Mouse (Mus musculus): ENCODE measurements around the gene Sh3tc1. TPM values are rescaled to one million over a fixed set of nuclear protein-coding genes. Genes with fewer than 3 reads are reported as not detected.
A peak's percentile ranks its signal among the peaks of the same experiment; 100 is the strongest.

Sh3tc1 gene
- polyA plus RNA-seq, 1 experiment from 2014 or later: 2.9 TPM

- peaks cover 9% of the 10 kb centered on the region; the same call in 1 of the 2 replicates for H3K4me1 ChIP-seq (ENCODE audit: control insufficient read depth, insufficient read depth, low read length)
- no peaks in the 10 kb centered on the region for H3K27me3 ChIP-seq (ENCODE audit: control insufficient read depth, insufficient read depth, low read length)
- H3K4me2 ChIP-seq (replicated peaks; ENCODE audit: low read depth, low read length): no peak overlapping the region
- WGBS: 47% methylated on average over 13 of the region's 13 CpGs
- no peaks in the 10 kb centered on the region for H3K36me3 ChIP-seq (ENCODE audit: control insufficient read depth, insufficient read depth, low read length)
- no peak overlapping the region for H3K4me3 ChIP-seq (ENCODE audit: low read depth, low read length)
- no peak overlapping the region for H3K9ac ChIP-seq (replicated peaks; ENCODE audit: low read depth, low read length)
- no peaks in the 10 kb centered on the region for H3K9me3 ChIP-seq (ENCODE audit: control insufficient read depth, low read depth, low read length)
- ATAC-seq (ENCODE audit: insufficient number of reproducible peaks, insufficient read depth, low FRiP score, low read depth): peak; percentile 83
- no peak overlapping the region for H3K27ac ChIP-seq (ENCODE audit: low read length)
Observed at GRCm38 (mm10) chr5:35713649-35714354, 26.0 kb downstream of the Sh3tc1 start.

DNA sequence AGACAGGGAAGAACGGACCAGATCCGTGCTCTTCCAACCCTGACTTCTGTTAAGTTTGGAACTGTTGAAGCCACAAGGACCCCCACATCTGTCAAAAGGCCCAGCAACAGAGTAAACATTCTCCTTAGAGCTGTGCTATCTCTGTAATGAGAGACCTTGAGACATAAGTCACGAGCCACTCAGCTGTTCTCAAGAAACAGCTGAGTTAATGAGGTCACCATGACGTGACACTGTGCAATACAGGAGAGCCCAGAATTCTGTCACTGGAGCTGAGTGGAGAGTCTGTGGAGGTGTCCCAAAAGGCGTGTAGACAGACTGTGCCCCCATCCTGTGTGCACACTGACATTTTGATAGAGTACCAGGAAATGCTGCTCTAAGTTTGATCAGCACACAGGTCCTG, 27.3 kb downstream of the Sh3tc1 start:
- Histone ChIP-seq H3K4me1 (ENCODE audit: control insufficient read depth, insufficient read depth, low read length) (peaks cover 9% of the 10 kb centered on the region; the same call in 1 of the 2 replicates), H3K4me2 (replicated peaks; ENCODE audit: low read depth, low read length) (no peak overlapping the region), H3K27ac (ENCODE audit: low read length) (no peak overlapping the region), H3K9me3 (ENCODE audit: control insufficient read depth, low read depth, low read length) (no peaks in the 10 kb centered on the region), H3K27me3 (ENCODE audit: control insufficient read depth, insufficient read depth, low read length) (no peaks in the 10 kb centered on the region), H3K36me3 (ENCODE audit: control insufficient read depth, insufficient read depth, low read length) (no peaks in the 10 kb centered on the region), H3K9ac (replicated peaks; ENCODE audit: low read depth, low read length) (no peak overlapping the region), H3K4me3 (ENCODE audit: low read depth, low read length) (no peak overlapping the region)
- no peak for ATAC-seq (ENCODE audit: insufficient number of reproducible peaks, insufficient read depth, low FRiP score, low read depth)
- WGBS: 55% methylated on average over 5 of the region's 5 CpGs

DNA sequence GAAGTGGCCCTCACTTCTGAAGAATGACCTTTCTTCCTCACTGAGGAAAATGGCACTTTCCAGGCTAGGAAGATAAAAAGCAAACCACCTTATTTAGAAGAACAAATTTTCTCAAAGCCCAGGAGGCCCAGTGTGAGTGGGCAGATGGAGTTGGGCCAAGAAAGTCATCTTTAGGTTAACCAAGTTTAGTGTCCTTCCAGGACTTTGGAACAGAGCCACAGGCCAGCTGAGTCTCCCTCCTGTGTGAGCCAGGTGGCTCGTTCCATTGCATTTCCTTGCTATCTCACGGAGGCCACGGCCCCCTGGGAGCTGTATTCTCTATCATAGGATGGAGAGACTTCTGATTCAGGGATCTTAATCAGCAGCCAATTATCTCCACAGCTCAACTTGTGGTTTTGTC, 28.9 kb downstream of the Sh3tc1 start:
- Histone ChIP-seq H3K4me3 (ENCODE audit: low read depth, low read length) (no peak overlapping the region), H3K9ac (replicated peaks; ENCODE audit: low read depth, low read length) (no peak overlapping the region), H3K4me1 (ENCODE audit: control insufficient read depth, insufficient read depth, low read length) (peaks cover 9% of the 10 kb centered on the region; the same call in 1 of the 2 replicates), H3K27ac (ENCODE audit: low read length) (no peak overlapping the region), H3K36me3 (ENCODE audit: control insufficient read depth, insufficient read depth, low read length) (no peaks in the 10 kb centered on the region), H3K4me2 (replicated peaks; ENCODE audit: low read depth, low read length) (no peak overlapping the region), H3K9me3 (ENCODE audit: control insufficient read depth, low read depth, low read length) (no peaks in the 10 kb centered on the region), H3K27me3 (ENCODE audit: control insufficient read depth, insufficient read depth, low read length) (no peaks in the 10 kb centered on the region)
- WGBS: 58% methylated on average over 3 of the region's 3 CpGs
- ATAC-seq (ENCODE audit: insufficient number of reproducible peaks, insufficient read depth, low FRiP score, low read depth): no peak

DNA sequence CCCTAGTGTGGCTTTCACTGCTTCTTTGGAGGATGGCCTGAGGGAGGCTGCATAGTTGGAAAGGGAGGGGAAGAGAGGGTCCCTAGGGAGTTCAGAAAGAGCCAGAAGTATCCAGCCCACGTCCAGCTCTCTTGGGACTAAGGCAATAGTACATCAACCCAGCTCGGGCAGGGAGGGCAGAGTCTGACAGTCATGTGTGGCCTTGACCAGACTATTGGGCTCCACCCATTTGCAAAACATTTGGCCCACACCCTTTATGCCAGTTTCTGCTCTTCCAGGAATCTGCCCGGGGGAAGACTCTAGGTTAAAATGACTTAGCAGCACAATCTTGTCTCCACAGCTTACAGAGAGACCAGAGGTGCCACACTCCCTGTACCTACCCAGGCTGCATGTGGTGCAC, 29.3 kb downstream of the Sh3tc1 start:
- no peak overlapping the region for H3K4me3 ChIP-seq (ENCODE audit: low read depth, low read length)
- WGBS: 54% methylated on average over 3 of the region's 3 CpGs
- H3K4me2 ChIP-seq (replicated peaks; ENCODE audit: low read depth, low read length): no peak overlapping the region
- no peaks in the 10 kb centered on the region for H3K27me3 ChIP-seq (ENCODE audit: control insufficient read depth, insufficient read depth, low read length)
- ATAC-seq (ENCODE audit: insufficient number of reproducible peaks, insufficient read depth, low FRiP score, low read depth): no peak
- H3K9me3 ChIP-seq (ENCODE audit: control insufficient read depth, low read depth, low read length): no peaks in the 10 kb centered on the region
- no peak overlapping the region for H3K9ac ChIP-seq (replicated peaks; ENCODE audit: low read depth, low read length)
- no peak overlapping the region for H3K27ac ChIP-seq (ENCODE audit: low read length)
- H3K36me3 ChIP-seq (ENCODE audit: control insufficient read depth, insufficient read depth, low read length): no peaks in the 10 kb centered on the region
- H3K4me1 ChIP-seq (ENCODE audit: control insufficient read depth, insufficient read depth, low read length): peaks cover 9% of the 10 kb centered on the region; the same call in 1 of the 2 replicates

DNA sequence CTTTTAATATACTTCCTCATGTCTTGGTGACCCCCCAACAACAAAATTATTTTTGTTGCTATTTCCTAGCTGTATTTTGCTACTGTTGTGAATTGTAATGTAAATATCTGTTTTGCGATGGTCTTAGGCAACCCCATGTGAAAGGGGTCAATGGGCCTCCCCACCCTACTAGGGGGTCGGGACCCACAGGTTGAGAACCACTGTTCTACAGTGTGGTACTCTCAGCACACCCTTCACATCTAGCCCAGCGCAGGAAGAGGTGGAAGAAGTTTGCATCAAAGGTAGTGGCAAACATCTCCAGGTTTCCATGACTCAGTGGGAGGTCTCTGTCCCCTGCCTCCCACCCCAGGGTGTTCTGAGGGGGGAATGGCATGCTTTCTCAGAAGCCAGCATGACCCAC, 34.4 kb downstream of the Sh3tc1 start:
- WGBS: 90% methylated on average over 3 of the region's 3 CpGs
- no peak overlapping the region for H3K9ac ChIP-seq (replicated peaks; ENCODE audit: low read depth, low read length)
- no peak overlapping the region for H3K4me3 ChIP-seq (ENCODE audit: low read depth, low read length)
- H3K36me3 ChIP-seq (ENCODE audit: control insufficient read depth, insufficient read depth, low read length): no peaks in the 10 kb centered on the region
- ATAC-seq (ENCODE audit: insufficient number of reproducible peaks, insufficient read depth, low FRiP score, low read depth): no peak
- H3K4me2 ChIP-seq (replicated peaks; ENCODE audit: low read depth, low read length): no peak overlapping the region
- H3K27ac ChIP-seq (ENCODE audit: low read length): no peak overlapping the region
- no peaks in the 10 kb centered on the region for H3K9me3 ChIP-seq (ENCODE audit: control insufficient read depth, low read depth, low read length)
- no peaks in the 10 kb centered on the region for H3K27me3 ChIP-seq (ENCODE audit: control insufficient read depth, insufficient read depth, low read length)
- H3K4me1 ChIP-seq (ENCODE audit: control insufficient read depth, insufficient read depth, low read length): no peaks in the 10 kb centered on the region

GRCm38 (mm10) chr5:35703814-35704213, 36.0 kb downstream of the Sh3tc1 start:
- WGBS: 97% methylated on average over 4 of the region's 4 CpGs
- no peak overlapping the region for H3K4me2 ChIP-seq (replicated peaks; ENCODE audit: low read depth, low read length)
- no peaks in the 10 kb centered on the region for H3K27me3 ChIP-seq (ENCODE audit: control insufficient read depth, insufficient read depth, low read length)
- H3K9me3 ChIP-seq (ENCODE audit: control insufficient read depth, low read depth, low read length): no peaks in the 10 kb centered on the region
- ATAC-seq (ENCODE audit: insufficient number of reproducible peaks, insufficient read depth, low FRiP score, low read depth): no peak
- no peak overlapping the region for H3K4me3 ChIP-seq (ENCODE audit: low read depth, low read length)
- H3K9ac ChIP-seq (replicated peaks; ENCODE audit: low read depth, low read length): no peak overlapping the region
- H3K4me1 ChIP-seq (ENCODE audit: control insufficient read depth, insufficient read depth, low read length): no peaks in the 10 kb centered on the region
- H3K27ac ChIP-seq (ENCODE audit: low read length): no peak overlapping the region
- H3K36me3 ChIP-seq (ENCODE audit: control insufficient read depth, insufficient read depth, low read length): no peaks in the 10 kb centered on the region

DNA sequence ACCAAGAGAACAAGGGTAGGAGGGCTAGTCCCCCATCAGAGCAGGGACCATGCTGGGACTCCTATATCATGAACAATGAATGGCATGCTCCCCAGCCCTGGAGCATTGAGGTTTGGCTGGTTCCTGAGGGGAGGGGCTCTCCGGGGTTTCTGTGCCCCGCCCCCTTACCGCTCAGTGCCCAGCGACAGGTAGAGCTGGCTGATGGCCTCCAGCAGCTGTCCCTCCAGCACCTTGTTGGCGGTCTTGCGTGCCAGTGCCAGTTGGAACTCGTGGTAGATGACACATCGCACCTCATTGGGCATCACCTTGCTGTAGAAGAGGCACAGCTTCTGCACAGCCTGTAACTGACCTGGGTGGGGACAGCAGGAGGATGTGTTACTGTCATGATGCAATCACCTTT, 36.6 kb downstream of the Sh3tc1 start:
- ATAC-seq (ENCODE audit: insufficient number of reproducible peaks, insufficient read depth, low FRiP score, low read depth): no peak
- H3K36me3 ChIP-seq (ENCODE audit: control insufficient read depth, insufficient read depth, low read length): no peaks in the 10 kb centered on the region

DNA sequence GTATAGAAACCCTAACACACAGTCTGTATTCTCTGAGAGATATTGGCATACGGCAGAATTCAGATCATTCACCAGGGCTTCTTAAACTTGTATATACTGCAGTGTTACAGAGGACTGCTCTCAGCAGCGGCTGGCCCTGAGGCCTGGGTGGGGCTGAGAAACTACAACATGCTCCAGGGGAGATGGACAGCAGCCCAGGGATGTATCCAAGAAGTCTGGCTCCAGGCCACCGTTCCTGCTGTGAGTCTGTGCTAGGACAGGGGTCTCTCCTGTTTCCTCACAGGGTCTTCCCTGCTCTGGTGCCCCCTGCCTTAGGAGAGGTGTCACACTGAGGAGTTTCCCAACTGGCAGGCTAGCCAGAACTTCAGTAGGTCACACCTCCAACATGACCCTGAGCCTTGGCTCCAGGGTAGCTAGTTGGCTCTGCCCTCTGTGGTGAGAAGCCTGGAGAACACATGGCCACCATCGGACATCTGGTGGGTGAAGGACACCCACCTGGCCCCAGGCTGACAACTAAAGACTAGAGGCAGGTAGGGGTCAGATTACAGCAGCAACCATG, 37.1 kb downstream of the Sh3tc1 start:
- Histone ChIP-seq H3K4me1 (ENCODE audit: control insufficient read depth, insufficient read depth, low read length) (no peaks in the 10 kb centered on the region), H3K36me3 (ENCODE audit: control insufficient read depth, insufficient read depth, low read length) (no peaks in the 10 kb centered on the region), H3K9ac (replicated peaks; ENCODE audit: low read depth, low read length) (no peak overlapping the region), H3K9me3 (ENCODE audit: control insufficient read depth, low read depth, low read length) (no peaks in the 10 kb centered on the region), H3K4me2 (replicated peaks; ENCODE audit: low read depth, low read length) (no peak overlapping the region), H3K27ac (ENCODE audit: low read length) (no peak overlapping the region), H3K4me3 (ENCODE audit: low read depth, low read length) (no peak overlapping the region), H3K27me3 (ENCODE audit: control insufficient read depth, insufficient read depth, low read length) (no peaks in the 10 kb centered on the region)
- ATAC-seq (ENCODE audit: insufficient number of reproducible peaks, insufficient read depth, low FRiP score, low read depth): no peak
- WGBS: 73% methylated on average over 4 of the region's 4 CpGs

More for the DNA sequence above, 36.6 kb downstream of the Sh3tc1 start:
- H3K4me3 ChIP-seq (ENCODE audit: low read depth, low read length): no peak overlapping the region
- no peaks in the 10 kb centered on the region for H3K9me3 ChIP-seq (ENCODE audit: control insufficient read depth, low read depth, low read length)
- no peak overlapping the region for H3K4me2 ChIP-seq (replicated peaks; ENCODE audit: low read depth, low read length)
- H3K27me3 ChIP-seq (ENCODE audit: control insufficient read depth, insufficient read depth, low read length): no peaks in the 10 kb centered on the region
- H3K27ac ChIP-seq (ENCODE audit: low read length): no peak overlapping the region
- H3K4me1 ChIP-seq (ENCODE audit: control insufficient read depth, insufficient read depth, low read length): no peaks in the 10 kb centered on the region
- WGBS: 85% methylated on average over 8 of the region's 8 CpGs
- H3K9ac ChIP-seq (replicated peaks; ENCODE audit: low read depth, low read length): no peak overlapping the region

DNA sequence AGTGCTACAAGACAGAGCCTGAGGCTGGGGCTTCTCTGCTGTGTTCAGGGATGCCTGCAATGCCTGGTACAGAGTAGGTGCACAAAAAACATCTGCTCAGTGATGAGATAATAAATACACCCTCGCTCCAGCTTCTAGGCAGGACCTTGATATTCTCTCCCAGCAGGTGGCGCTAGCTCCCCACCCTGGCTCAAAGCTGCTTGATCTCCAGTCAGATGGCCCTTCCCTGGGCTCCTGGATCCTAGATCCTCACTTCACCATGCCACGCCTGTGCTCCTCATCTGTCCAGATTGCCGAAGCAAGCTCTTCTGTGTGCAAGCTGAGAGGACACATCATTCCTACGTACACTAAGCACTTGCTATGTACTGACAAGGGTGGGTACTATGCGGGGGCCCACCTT, 38.7 kb downstream of the Sh3tc1 start:
- no peak for ATAC-seq (ENCODE audit: insufficient number of reproducible peaks, insufficient read depth, low FRiP score, low read depth)
- no peak overlapping the region for H3K9ac ChIP-seq (replicated peaks; ENCODE audit: low read depth, low read length)
- H3K4me2 ChIP-seq (replicated peaks; ENCODE audit: low read depth, low read length): no peak overlapping the region
- H3K27ac ChIP-seq (ENCODE audit: low read length): no peak overlapping the region
- H3K36me3 ChIP-seq (ENCODE audit: control insufficient read depth, insufficient read depth, low read length): no peaks in the 10 kb centered on the region
- no peaks in the 10 kb centered on the region for H3K27me3 ChIP-seq (ENCODE audit: control insufficient read depth, insufficient read depth, low read length)
- H3K4me1 ChIP-seq (ENCODE audit: control insufficient read depth, insufficient read depth, low read length): no peaks in the 10 kb centered on the region
- H3K9me3 ChIP-seq (ENCODE audit: control insufficient read depth, low read depth, low read length): no peaks in the 10 kb centered on the region
- WGBS: 45% methylated on average over 6 of the region's 6 CpGs
- no peak overlapping the region for H3K4me3 ChIP-seq (ENCODE audit: low read depth, low read length)

All from stomach, embryonic 14.5 days (tissue).